Mouse (Mus musculus): ENCODE data around the gene Irf5. TPM values are rescaled to one million over a fixed set of nuclear protein-coding genes. Genes with fewer than 3 reads are reported as not detected.

Irf5 gene
- total RNA-seq (2023; ENCODE audit: inconsistent age), result 252 to 274 TPM (median 255 TPM) in 4 replicates

DNA sequence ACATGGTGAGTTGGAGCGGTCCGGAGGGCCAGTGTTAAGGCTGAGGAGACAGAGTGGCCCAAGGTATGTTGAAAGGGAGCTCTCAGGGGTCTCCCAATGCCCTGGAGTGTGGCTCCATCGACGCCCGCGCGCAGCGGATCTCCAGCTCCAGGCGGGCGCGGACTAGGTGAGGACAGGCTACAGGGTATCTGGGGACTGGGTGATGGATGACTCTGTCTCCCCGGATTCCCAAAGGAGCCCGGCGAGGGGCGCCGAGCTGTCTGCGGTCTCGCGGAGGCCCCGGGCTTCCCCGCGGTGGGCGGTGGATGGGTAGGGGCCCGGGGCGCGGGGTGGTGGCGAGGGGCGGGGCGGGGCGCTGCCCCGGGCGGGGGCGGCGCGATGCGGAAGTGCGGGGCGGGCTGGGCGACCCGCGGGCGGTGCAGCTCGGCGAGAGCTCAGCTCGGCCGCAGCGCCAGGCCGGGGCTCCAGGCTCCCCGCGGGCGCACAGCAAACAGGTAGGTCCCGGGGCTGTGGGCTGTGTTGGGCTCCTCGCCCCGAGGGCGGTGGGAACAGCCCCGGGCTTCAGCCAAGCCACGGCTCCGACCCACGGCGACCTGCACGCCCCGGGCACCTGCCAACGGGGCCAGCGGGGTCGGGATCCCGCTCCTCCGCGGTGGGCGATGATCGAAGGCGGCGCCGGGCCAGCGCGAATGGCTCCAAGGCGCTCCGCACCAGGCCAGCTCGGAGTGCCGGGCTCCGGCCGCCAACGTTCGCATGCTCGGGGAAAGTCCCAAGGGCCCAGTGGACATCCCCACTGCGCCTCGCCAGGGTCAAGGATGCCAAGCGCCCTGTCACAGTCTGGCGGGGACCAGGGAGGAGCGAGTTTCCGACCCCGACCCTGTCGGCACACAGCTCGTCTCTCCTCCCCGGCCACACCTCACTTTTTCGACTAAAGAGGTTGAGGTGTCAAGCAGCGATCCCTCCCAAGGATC is at the start of gene Irf5:
TSS of gene Irf5 (plus strand) at position 345 of the 971 bp plus-strand sequence.

DNA sequence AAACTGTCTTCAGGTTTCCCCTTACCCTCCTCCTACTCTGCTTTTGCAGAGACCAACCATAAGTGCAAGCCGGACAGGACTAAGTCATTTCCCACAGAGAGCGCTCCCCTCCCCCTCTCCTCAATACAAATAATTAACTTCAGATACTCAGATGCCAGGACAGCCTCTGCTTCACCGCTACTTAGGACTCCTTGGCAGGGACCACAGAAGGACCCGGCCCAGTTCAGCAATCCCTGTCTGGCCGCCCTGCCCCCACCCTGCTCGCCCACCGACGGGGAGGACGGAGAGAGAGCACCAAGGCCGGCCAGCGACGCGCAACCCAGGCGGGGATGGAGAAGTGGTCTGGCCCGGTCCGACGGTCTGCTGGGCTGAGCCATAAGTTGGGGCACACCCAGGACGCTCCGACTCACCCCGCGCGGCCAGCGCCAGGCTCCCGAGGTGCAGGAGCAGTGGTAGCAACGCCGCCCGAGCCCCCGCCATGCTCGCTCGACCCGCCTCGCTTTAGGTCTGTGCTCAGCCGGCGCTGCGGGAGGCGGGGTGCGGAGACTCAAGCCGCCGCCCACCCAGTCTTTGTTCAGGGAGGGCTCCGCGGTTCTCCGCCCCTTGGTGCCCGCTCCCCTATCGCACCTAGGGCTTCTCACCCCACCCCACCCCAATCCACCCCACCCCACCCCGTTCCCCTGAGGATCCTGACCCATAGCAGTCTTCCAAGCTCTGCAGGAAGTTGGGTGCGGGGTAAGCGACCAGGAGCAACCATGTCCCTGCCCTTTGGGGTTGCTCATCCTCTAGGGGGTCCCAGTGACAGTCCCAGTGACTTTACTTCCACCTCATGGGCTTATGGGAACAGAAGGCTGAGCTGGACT is 18.7 kb upstream of the Irf5 start, which contains the start of gene Kcp:
TSS of gene Kcp (minus strand) at position 506 of the 863 bp plus-strand sequence.

Other genes starting within 250 kb of the Irf5 start
- gene Fam71f2, start 247.0 kb upstream of the Irf5 start, total RNA-seq (2023; ENCODE audit: inconsistent age), result 1.4 to 2.6 TPM in 2 of 4 replicates, not detected in the others
- not detected in 4 replicates for gene Fam71f1, start 207.5 kb upstream of the Irf5 start, total RNA-seq (2023; ENCODE audit: inconsistent age)
- 44.1 to 51.6 TPM (median 49.2 TPM) in 4 replicates for gene Calu, start 178.6 kb upstream of the Irf5 start, total RNA-seq (2023; ENCODE audit: inconsistent age)
- gene Opn1sw, start 138.2 kb upstream of the Irf5 start, total RNA-seq (2023; ENCODE audit: inconsistent age), result not detected in 4 replicates
- not detected in 4 replicates for gene Ccdc136, start 130.3 kb upstream of the Irf5 start, total RNA-seq (2023; ENCODE audit: inconsistent age)
- 0.06 TPM in 1 of 4 replicates, not detected in the others for gene Flnc, start 93.4 kb upstream of the Irf5 start, total RNA-seq (2023; ENCODE audit: inconsistent age)
- gene Atp6v1f, start 58.9 kb upstream of the Irf5 start, total RNA-seq (2023; ENCODE audit: inconsistent age), result 198 to 223 TPM (median 219 TPM) in 4 replicates
- 7.5 to 11.0 TPM (median 7.8 TPM) in 4 replicates for gene Atp6v1fnb, start 55.2 kb upstream of the Irf5 start, total RNA-seq (2023; ENCODE audit: inconsistent age)
- 1.2 TPM in 1 of 4 replicates, not detected in the others for gene Kcp, start 18.7 kb upstream of the Irf5 start, total RNA-seq (2023; ENCODE audit: inconsistent age)
- gene Tnpo3, start 83.3 kb downstream of the Irf5 start, total RNA-seq (2023; ENCODE audit: inconsistent age), result 71.8 to 80.2 TPM (median 75.9 TPM) in 4 replicates
- 0.51 to 0.96 TPM (median 0.64 TPM) in 4 replicates for gene Tspan33, start 167.6 kb downstream of the Irf5 start, total RNA-seq (2023; ENCODE audit: inconsistent age)
- gene Smo, start 208.9 kb downstream of the Irf5 start, total RNA-seq (2023; ENCODE audit: inconsistent age), result 0.16 to 0.18 TPM (median 0.18 TPM) in 3 of 4 replicates, not detected in the other
- gene Ahcyl2, start 241.4 kb downstream of the Irf5 start, total RNA-seq (2023; ENCODE audit: inconsistent age), result 57.9 to 62.0 TPM (median 60.2 TPM) in 4 replicates